Mouse (Mus musculus) macrophage (primary cell): ENCODE results near the gene Ppp1r21. TPM values are rescaled to one million over a fixed set of nuclear protein-coding genes. Genes with fewer than 3 reads are reported as not detected.

Source experiments
- H3K27ac ChIP-seq: fragments of 350-480 bp; formaldehyde crosslinking; 2 replicates; pipeline ENCODE4 v1.9.0; 2021
- H3K36me3 ChIP-seq: fragments of 350-480 bp; formaldehyde crosslinking; 2 replicates; pipeline ENCODE4 v1.9.0; 2021; ENCODE audit errors: inconsistent target
- H3K4me3 ChIP-seq: fragments of 350-480 bp; formaldehyde crosslinking; 2 replicates; pipeline ENCODE4 v1.9.0; 2021; ENCODE audit errors: inconsistent target
- H3K79me2 ChIP-seq: fragments of 350-480 bp; formaldehyde crosslinking; 2 replicates; pipeline ENCODE4 v1.9.0; 2021; ENCODE audit errors: inconsistent target
- WGBS: methylation state at CpG from one replicate; pipeline ENCODE4 v1.1.7; 2026; ENCODE audit warnings: inconsistent platforms; ENCODE audit not compliant: missing documents; 5-methylcytosine and 5-hydroxymethylcytosine counted together
- polyA plus RNA-seq: library from polyadenylated mRNA; stranded (reverse); fragments of 250-400 nt; gene quantifications from 3 replicates; pipeline ENCODE4 v1.2.4, GENCODE M21; 2018; ENCODE audit warnings: inconsistent platforms

The Ppp1r21 gene
- polyA plus RNA-seq, 1 experiment from 2014 or later = 60.1 TPM

GRCm38 (mm10) chr17:88598570-88599368 lies 68.9 kb downstream of the Ppp1r21 start:
- no peaks in the 10 kb centered on the region for H3K79me2 ChIP-seq
- WGBS = 70% methylated on average over 14 of the region's 14 CpGs
- no peak overlapping the region for H3K27ac ChIP-seq
- H3K36me3 ChIP-seq = no peaks in the 10 kb centered on the region
- no peak overlapping the region for H3K4me3 ChIP-seq

- no peaks in the 10 kb centered on the region for H3K79me2 ChIP-seq
- H3K4me3 ChIP-seq = no peak overlapping the region
- WGBS = 78% methylated on average over 8 of the region's 8 CpGs
- no peaks in the 10 kb centered on the region for H3K36me3 ChIP-seq
- no peak overlapping the region for H3K27ac ChIP-seq
Measured at GRCm38 (mm10) chr17:88600492-88601026, 70.6 kb downstream of the Ppp1r21 start.

GRCm38 (mm10) chr17:88603943-88604342 lies 74.0 kb downstream of the Ppp1r21 start:
- Histone ChIP-seq H3K4me3 (no peak overlapping the region), H3K36me3 (no peaks in the 10 kb centered on the region), H3K79me2 (no peaks in the 10 kb centered on the region), H3K27ac (no peak overlapping the region)
- WGBS = 93% methylated on average over 11 of the region's 11 CpGs

GRCm38 (mm10) chr17:88606056-88606455 lies 76.1 kb downstream of the Ppp1r21 start:
- Histone ChIP-seq H3K27ac (no peak overlapping the region), H3K4me3 (no peak overlapping the region), H3K36me3 (no peaks in the 10 kb centered on the region), H3K79me2 (no peaks in the 10 kb centered on the region)
- 85% methylated on average over 2 of the region's 2 CpGs for WGBS

GRCm38 (mm10) chr17:88609361-88609760 lies 79.4 kb downstream of the Ppp1r21 start:
- WGBS = 94% methylated on average over 15 of the region's 15 CpGs
- Histone ChIP-seq H3K4me3 (no peak overlapping the region), H3K79me2 (no peaks in the 10 kb centered on the region), H3K27ac (no peak overlapping the region), H3K36me3 (no peaks in the 10 kb centered on the region)

- WGBS = 69% methylated on average over 2 of the region's 2 CpGs
- Histone ChIP-seq H3K79me2 (no peaks in the 10 kb centered on the region), H3K4me3 (no peak overlapping the region), H3K27ac (no peak overlapping the region), H3K36me3 (no peaks in the 10 kb centered on the region)
Measured at GRCm38 (mm10) chr17:88611057-88611456, 81.1 kb downstream of the Ppp1r21 start.

GRCm38 (mm10) chr17:88613172-88613571 lies 83.3 kb downstream of the Ppp1r21 start:
- 69% methylated on average over 6 of the region's 6 CpGs for WGBS
- H3K79me2 ChIP-seq = no peaks in the 10 kb centered on the region
- H3K36me3 ChIP-seq = no peaks in the 10 kb centered on the region
- no peak overlapping the region for H3K4me3 ChIP-seq
- H3K27ac ChIP-seq = no peak overlapping the region

GRCm38 (mm10) chr17:88613721-88614120 lies 83.8 kb downstream of the Ppp1r21 start:
- H3K27ac ChIP-seq = no peak overlapping the region
- no peaks in the 10 kb centered on the region for H3K79me2 ChIP-seq
- no peak overlapping the region for H3K4me3 ChIP-seq
- WGBS = 93% methylated on average over 3 of the region's 3 CpGs
- no peaks in the 10 kb centered on the region for H3K36me3 ChIP-seq

GRCm38 (mm10) chr17:88614234-88614633 lies 84.3 kb downstream of the Ppp1r21 start:
- Histone ChIP-seq H3K4me3 (no peak overlapping the region), H3K36me3 (no peaks in the 10 kb centered on the region), H3K27ac (no peak overlapping the region), H3K79me2 (no peaks in the 10 kb centered on the region)
- 86% methylated on average over 3 of the region's 3 CpGs for WGBS

GRCm38 (mm10) chr17:88614733-88615132 lies 84.8 kb downstream of the Ppp1r21 start:
- Histone ChIP-seq H3K79me2 (no peaks in the 10 kb centered on the region), H3K27ac (no peak overlapping the region)
- WGBS = 100% methylated on average over 1 of the region's 1 CpGs

GRCm38 (mm10) chr17:88615492-88616155 lies 85.7 kb downstream of the Ppp1r21 start:
- Histone ChIP-seq H3K4me3 (no peak overlapping the region), H3K27ac (no peak overlapping the region), H3K79me2 (no peaks in the 10 kb centered on the region), H3K36me3 (no peaks in the 10 kb centered on the region)
- 90% methylated on average over 1 of the region's 1 CpGs for WGBS

More at GRCm38 (mm10) chr17:88614733-88615132, 84.8 kb downstream of the Ppp1r21 start:
- no peaks in the 10 kb centered on the region for H3K36me3 ChIP-seq
- H3K4me3 ChIP-seq = no peak overlapping the region

GRCm38 (mm10) chr17:88620935-88621334 lies 91.0 kb downstream of the Ppp1r21 start:
- 93% methylated on average over 4 of the region's 4 CpGs for WGBS
- no peaks in the 10 kb centered on the region for H3K36me3 ChIP-seq
- no peaks in the 10 kb centered on the region for H3K79me2 ChIP-seq
- H3K27ac ChIP-seq = no peak overlapping the region
- no peak overlapping the region for H3K4me3 ChIP-seq

GRCm38 (mm10) chr17:88621374-88621773 lies 91.5 kb downstream of the Ppp1r21 start:
- Histone ChIP-seq H3K36me3 (no peaks in the 10 kb centered on the region), H3K4me3 (no peak overlapping the region), H3K27ac (no peak overlapping the region), H3K79me2 (no peaks in the 10 kb centered on the region)
- WGBS = 90% methylated on average over 3 of the region's 3 CpGs

GRCm38 (mm10) chr17:88622711-88623110 lies 92.8 kb downstream of the Ppp1r21 start:
- 73% methylated on average over 1 of the region's 1 CpGs for WGBS
- H3K4me3 ChIP-seq = no peak overlapping the region
- H3K27ac ChIP-seq = no peak overlapping the region
- H3K79me2 ChIP-seq = no peaks in the 10 kb centered on the region
- no peaks in the 10 kb centered on the region for H3K36me3 ChIP-seq

GRCm38 (mm10) chr17:88624386-88624785 lies 94.5 kb downstream of the Ppp1r21 start:
- H3K27ac ChIP-seq = no peak overlapping the region
- no peak overlapping the region for H3K4me3 ChIP-seq
- no peaks in the 10 kb centered on the region for H3K79me2 ChIP-seq
- WGBS = 87% methylated on average over 4 of the region's 4 CpGs
- H3K36me3 ChIP-seq = no peaks in the 10 kb centered on the region
